Mouse (Mus musculus) erythroblast, embryonic 14.5 days (primary cell): ENCODE results near the gene Tbxa2r.

Experiments
- GATA1 ChIP-seq: IDR thresholded peaks from 2 replicates; pipeline ENCODE4 v1.6.1; 2012; ENCODE audit warnings: low read length, inconsistent platforms, mixed read lengths
- TAL1 ChIP-seq: IDR thresholded peaks from 3 replicates; pipeline ENCODE4 v1.6.1; 2012; ENCODE audit warnings: low read length, inconsistent platforms, mixed read lengths

GRCm38 (mm10) chr10:81356352-81356990 lies 27.9 kb downstream of the Tbxa2r start:
- TF ChIP-seq GATA1 (no peak), TAL1 (no peak)
